Mouse (Mus musculus) lung, postnatal 10 days (tissue): Measurements from ENCODE around the gene Ptgds.

Experiments used
- DNase-seq: peaks from one replicate; pipeline ENCODE4 v3.0.0; 2021

Ptgds gene

GRCm38 (mm10) chr2:25441067-25441466 is 28.8 kb downstream of the Ptgds start:
- DNase-seq = no peak

GRCm38 (mm10) chr2:25436286-25436820 is 33.5 kb downstream of the Ptgds start:
- no peak for DNase-seq

- DNase-seq = no peak
These were observed 35.6 kb downstream of the Ptgds start for GRCm38 (mm10) chr2:25434292-25434691.

GRCm38 (mm10) chr2:25433101-25433500 is 36.7 kb downstream of the Ptgds start:
- no peak for DNase-seq

GRCm38 (mm10) chr2:25432326-25433098 is 37.3 kb downstream of the Ptgds start:
- no peak for DNase-seq

GRCm38 (mm10) chr2:25431308-25431855 is 38.5 kb downstream of the Ptgds start:
- no peak for DNase-seq

GRCm38 (mm10) chr2:25430395-25431233 is 39.2 kb downstream of the Ptgds start:
- no peak for DNase-seq

- peak; percentile 24 for DNase-seq
These were observed 40.2 kb downstream of the Ptgds start for GRCm38 (mm10) chr2:25429435-25430180.

- peak; percentile 95 for DNase-seq
These were observed 41.2 kb downstream of the Ptgds start, which contains the start of gene Abca2 for GRCm38 (mm10) chr2:25428442-25429236. TSS of gene Abca2 (plus strand) at chr2:25428703.

- DNase-seq = no peak
These were observed 42.6 kb downstream of the Ptgds start for GRCm38 (mm10) chr2:25427256-25427655.

GRCm38 (mm10) chr2:25426721-25427191 is 43.1 kb downstream of the Ptgds start:
- DNase-seq = peak; percentile 76

GRCm38 (mm10) chr2:25425481-25425880 is 44.4 kb downstream of the Ptgds start:
- DNase-seq = no peak

- no peak for DNase-seq
These were observed 46.2 kb downstream of the Ptgds start for GRCm38 (mm10) chr2:25423626-25424025.

- DNase-seq = peak; percentile 31
These were observed 47.0 kb downstream of the Ptgds start, which contains the start of gene Fut7 for GRCm38 (mm10) chr2:25422587-25423410. TSS of gene Fut7 (plus strand) at chr2:25423267.

- peak; percentile 60 for DNase-seq
These were observed 48.0 kb downstream of the Ptgds start for GRCm38 (mm10) chr2:25421896-25422295.

- peak; percentile 62 for DNase-seq
These were observed 52.4 kb downstream of the Ptgds start for GRCm38 (mm10) chr2:25417426-25417825.
